Mouse (Mus musculus) hindbrain, embryonic 13.5 days (tissue): ENCODE results near the gene Faap20. TPM values are rescaled to one million over a fixed set of nuclear protein-coding genes. Genes with fewer than 3 reads are reported as not detected.

ENCODE experiments used
- ATAC-seq: fragments of 200-750 bp; cut with Nextera tagmentation; 2 replicates; pipeline ENCODE4 v1.8.0; 2017; ENCODE audit warnings: moderate TSS enrichment; ENCODE audit not compliant: low FRiP score
- H3K27ac ChIP-seq: fragments of 300-500 bp; sonication (generic); 2 replicates; pipeline ENCODE4 v1.5.1; 2015; ENCODE audit warnings: inconsistent platforms, mild to moderate bottlenecking, moderate library complexity
- H3K27me3 ChIP-seq: fragments of 300-500 bp; sonication (generic); 2 replicates; pipeline ENCODE4 v1.6.1; 2015; ENCODE audit warnings: mild to moderate bottlenecking, inconsistent platforms
- H3K36me3 ChIP-seq: fragments of 300-500 bp; sonication (generic); 2 replicates; pipeline ENCODE4 v1.6.1; 2015; ENCODE audit warnings: mild to moderate bottlenecking, inconsistent platforms
- H3K4me1 ChIP-seq: fragments of 300-500 bp; sonication (generic); replicated peaks from 2 replicates; pipeline ENCODE4 v1.6.1; 2015; ENCODE audit warnings: inconsistent platforms
- H3K4me2 ChIP-seq: fragments of 300-500 bp; sonication (generic); 2 replicates; pipeline ENCODE4 v1.6.1; 2015; ENCODE audit warnings: inconsistent platforms, mild to moderate bottlenecking, moderate library complexity
- H3K4me3 ChIP-seq: fragments of 300-500 bp; sonication (generic); 2 replicates; pipeline ENCODE4 v1.5.1; 2015; ENCODE audit warnings: mild to moderate bottlenecking, inconsistent platforms
- H3K9ac ChIP-seq: fragments of 300-500 bp; sonication (generic); 2 replicates; pipeline ENCODE4 v1.6.1; 2015; ENCODE audit warnings: mild to moderate bottlenecking, inconsistent platforms
- H3K9me3 ChIP-seq: fragments of 300-500 bp; sonication (generic); 2 replicates; pipeline ENCODE4 v1.6.1; 2016; ENCODE audit warnings: inconsistent platforms
- WGBS: fragments of 180-500 bp; shearing (Covaris S2); methylation state at CpG from one replicate; pipeline ENCODE4 v1.1.7; 2015; 5-methylcytosine and 5-hydroxymethylcytosine counted together
- polyA plus RNA-seq: library from polyadenylated mRNA; unstranded; fragments of >200 nt; fragmentation: Nextera tagmentation; extraction: Ambion mirVana; gene quantifications from 2 replicates; pipeline ENCODE4 v1.2.1, GENCODE M21; 2015

The Faap20 gene
- polyA plus RNA-seq, result 78.8 and 84.8 TPM in 2 replicates

DNA sequence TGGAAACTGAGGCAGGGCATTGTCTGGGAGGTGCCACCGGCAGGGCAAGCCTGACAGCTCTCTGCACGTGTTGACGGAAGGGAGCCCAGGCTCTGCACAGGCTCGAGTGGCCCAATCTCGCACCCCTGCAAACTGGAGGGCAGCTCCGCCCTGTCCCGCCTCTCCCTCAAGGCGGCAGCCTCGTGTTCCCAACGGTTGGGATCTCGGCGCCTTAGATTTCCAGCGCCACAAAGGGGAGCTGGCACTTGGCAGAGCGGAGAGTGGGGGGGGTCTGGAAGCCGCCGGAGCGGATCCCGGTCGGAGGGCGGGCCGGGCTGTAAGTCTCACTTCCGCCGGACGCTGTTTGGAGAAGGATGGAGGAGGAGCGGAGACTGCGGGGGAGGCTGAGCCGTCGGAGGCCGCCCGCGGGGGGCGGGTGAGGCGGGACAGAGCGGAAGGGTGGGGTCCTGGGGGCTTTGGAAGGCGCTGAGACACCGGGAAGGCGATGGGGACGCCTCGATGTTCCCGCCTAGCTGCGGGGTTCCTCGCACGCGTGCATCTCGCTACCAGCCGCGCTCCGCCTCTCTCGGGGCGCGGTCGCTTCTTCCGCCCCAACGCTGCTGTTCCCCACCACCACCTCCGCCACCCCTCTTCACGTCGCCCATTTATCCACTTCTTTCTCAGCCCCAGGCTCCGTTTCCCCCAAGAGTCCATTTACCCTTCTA lies at the start of gene Faap20:
Gene Faap20, plus strand, starts transcription at position 155 of the 704 bp plus-strand sequence.
- H3K4me1 ChIP-seq, result peaks cover 53% of the 10 kb centered on the region
- H3K27me3 ChIP-seq, result no peaks in the 10 kb centered on the region
- under 1% methylated on average over 50 of the region's 58 CpGs for WGBS
- H3K9me3 ChIP-seq, result no peaks in the 10 kb centered on the region
- H3K4me3 ChIP-seq, result peak within 1 kb of the TSS; percentile 62
- peak within 1 kb of the TSS; percentile 99 for H3K27ac ChIP-seq
- peak; percentile 92 for ATAC-seq
- H3K4me2 ChIP-seq, result peak within 1 kb of the TSS; percentile 91
- peaks cover 7% of the 10 kb centered on the region for H3K36me3 ChIP-seq
- peak within 1 kb of the TSS; percentile 90 for H3K9ac ChIP-seq

DNA sequence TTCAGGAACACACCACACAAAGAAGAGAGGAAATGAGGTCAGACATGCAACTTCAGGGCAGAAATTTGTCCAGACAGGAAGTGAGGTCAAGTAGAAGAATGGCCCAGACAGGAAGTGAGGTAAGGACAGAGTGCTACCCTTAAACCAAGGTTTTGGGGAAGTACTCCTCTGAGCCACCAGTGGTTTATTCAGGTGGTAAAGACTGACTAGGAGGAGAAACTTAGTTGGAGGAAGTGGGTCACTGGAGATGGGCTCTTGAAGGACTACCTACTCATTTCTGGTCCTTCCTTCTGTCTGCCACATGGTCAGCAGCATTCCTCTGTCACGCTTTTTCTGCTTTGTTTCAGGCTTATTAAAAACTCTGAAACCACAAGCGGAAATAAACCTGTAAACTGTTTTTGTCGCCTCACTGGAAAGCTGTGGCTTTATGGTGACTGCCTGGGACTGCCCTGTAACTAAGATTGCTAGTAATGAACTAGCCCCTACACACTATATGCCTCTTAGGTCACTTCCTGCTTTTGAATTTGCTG lies 48.7 kb upstream of the Faap20 start:
- no peaks in the 10 kb centered on the region for H3K9me3 ChIP-seq
- H3K4me2 ChIP-seq, result no peak overlapping the region
- H3K4me3 ChIP-seq, result no peak overlapping the region
- no peak overlapping the region; the same call in 1 of the 2 replicates for H3K27ac ChIP-seq
- no peaks in the 10 kb centered on the region for H3K36me3 ChIP-seq
- whole genome bisulfite sequencing, result 85% methylated on average over 3 of the region's 3 CpGs
- no peaks in the 10 kb centered on the region for H3K27me3 ChIP-seq
- H3K4me1 ChIP-seq, result peaks cover 79% of the 10 kb centered on the region
- no peak for ATAC-seq
- no peak overlapping the region for H3K9ac ChIP-seq

DNA sequence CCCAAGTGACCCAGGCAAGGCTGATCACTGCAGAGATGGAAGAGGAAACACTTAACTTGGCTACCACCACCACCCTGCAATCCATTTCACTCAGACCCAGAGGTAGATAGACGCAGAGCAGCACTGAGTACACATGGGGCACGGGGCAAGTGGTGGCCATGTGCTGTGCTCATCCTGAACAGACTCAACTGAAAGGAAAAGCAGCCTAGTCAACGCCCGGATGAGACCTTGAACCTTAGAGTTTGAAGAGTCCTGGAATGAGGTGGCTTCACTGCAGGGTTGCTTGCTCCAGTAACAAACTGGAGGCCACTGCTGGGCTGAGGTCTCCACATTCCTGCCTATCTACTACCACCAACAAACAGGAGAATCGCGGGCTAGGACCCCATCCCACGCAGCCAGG lies 47.8 kb upstream of the Faap20 start:
- WGBS, result 91% methylated on average over 7 of the region's 7 CpGs
- no peak overlapping the region for H3K9ac ChIP-seq
- H3K4me1 ChIP-seq, result peaks cover 78% of the 10 kb centered on the region
- H3K4me2 ChIP-seq, result no peak overlapping the region
- H3K27me3 ChIP-seq, result no peaks in the 10 kb centered on the region
- H3K36me3 ChIP-seq, result no peaks in the 10 kb centered on the region
- H3K4me3 ChIP-seq, result no peak overlapping the region
- no peaks in the 10 kb centered on the region for H3K9me3 ChIP-seq
- H3K27ac ChIP-seq, result no peak overlapping the region
- no peak for ATAC-seq

DNA sequence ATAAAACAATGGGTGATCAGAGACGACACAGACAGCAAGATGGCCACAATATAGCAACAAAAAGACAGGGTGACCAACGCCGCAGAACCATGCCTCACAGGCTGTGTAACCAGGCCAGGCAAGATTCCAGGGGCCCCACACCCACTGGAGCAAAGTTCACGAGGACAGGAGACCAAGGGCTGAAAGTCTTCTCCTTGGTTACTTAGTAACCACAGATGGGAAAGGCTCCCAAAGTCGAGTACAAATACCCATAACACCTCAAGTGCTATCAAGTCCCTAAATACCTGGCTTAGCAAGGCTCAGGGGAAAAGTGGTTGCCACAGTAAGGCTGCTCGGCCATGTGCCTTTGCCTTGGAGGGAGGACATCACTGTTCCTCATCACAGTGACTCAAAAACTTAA lies 43.7 kb upstream of the Faap20 start:
- WGBS, result 61% methylated on average over 6 of the region's 6 CpGs
- H3K36me3 ChIP-seq, result peaks cover 4% of the 10 kb centered on the region
- no peak overlapping the region for H3K4me2 ChIP-seq
- H3K27me3 ChIP-seq, result no peaks in the 10 kb centered on the region
- peaks cover 75% of the 10 kb centered on the region for H3K4me1 ChIP-seq
- H3K4me3 ChIP-seq, result no peak overlapping the region
- no peak for ATAC-seq
- H3K9ac ChIP-seq, result no peak overlapping the region
- H3K27ac ChIP-seq, result no peak overlapping the region
- no peaks in the 10 kb centered on the region for H3K9me3 ChIP-seq

DNA sequence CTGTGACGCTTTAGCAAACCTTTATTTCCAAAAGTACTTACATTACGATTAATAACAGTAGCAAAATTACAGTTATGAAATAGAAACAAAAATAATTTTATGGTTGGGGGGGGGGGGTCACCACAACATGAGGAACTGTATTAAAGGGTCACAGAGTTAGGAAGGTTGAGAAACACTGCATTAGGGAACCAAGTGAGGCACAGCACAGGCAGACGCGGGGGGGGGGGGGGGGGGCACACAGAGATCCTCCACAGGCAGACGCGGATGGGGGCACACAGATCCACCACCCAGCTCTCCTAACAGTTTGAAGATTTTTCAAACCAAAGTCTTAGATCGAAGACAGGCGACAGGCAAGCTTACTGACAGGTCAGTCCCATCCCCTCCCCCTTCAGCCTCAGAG lies 43.1 kb upstream of the Faap20 start:
- Histone ChIP-seq H3K4me3 (no peak overlapping the region), H3K27me3 (no peaks in the 10 kb centered on the region), H3K9me3 (no peaks in the 10 kb centered on the region), H3K4me1 (peaks cover 73% of the 10 kb centered on the region), H3K4me2 (no peak overlapping the region), H3K36me3 (peaks cover 6% of the 10 kb centered on the region), H3K27ac (no peak overlapping the region), H3K9ac (no peak overlapping the region)
- no peak for ATAC-seq
- 79% methylated on average over 6 of the region's 8 CpGs for WGBS

DNA sequence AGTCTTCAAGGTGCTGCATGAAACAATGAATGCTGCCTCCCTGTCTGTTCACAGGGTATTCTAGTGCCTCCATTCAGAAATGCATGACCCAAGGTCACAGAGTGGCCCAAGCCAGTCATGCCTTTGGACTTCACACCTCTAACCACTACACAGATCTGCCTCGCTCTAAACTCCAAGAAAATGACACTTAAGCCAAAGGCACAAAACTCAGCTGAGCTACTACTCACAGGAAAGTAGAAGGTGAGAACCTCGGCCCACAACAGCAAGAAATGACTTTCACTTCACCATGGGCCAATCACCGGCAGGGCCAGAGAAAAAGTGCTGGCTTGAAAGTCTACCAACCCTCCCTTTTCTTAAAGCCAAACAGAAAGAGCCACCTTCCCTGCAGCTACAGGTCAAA lies 41.8 kb upstream of the Faap20 start:
- no peak for ATAC-seq
- 51% methylated on average over 3 of the region's 3 CpGs for WGBS
- no peak overlapping the region for H3K4me3 ChIP-seq
- no peaks in the 10 kb centered on the region for H3K9me3 ChIP-seq
- 0 out of 2 replicates have a peak overlapping the region, but pooled peaks have one; percentile 3 for H3K4me2 ChIP-seq
- H3K27ac ChIP-seq, result no peak overlapping the region
- no peaks in the 10 kb centered on the region for H3K27me3 ChIP-seq
- no peak overlapping the region for H3K9ac ChIP-seq
- H3K36me3 ChIP-seq, result peaks cover 6% of the 10 kb centered on the region
- H3K4me1 ChIP-seq, result peaks cover 74% of the 10 kb centered on the region

DNA sequence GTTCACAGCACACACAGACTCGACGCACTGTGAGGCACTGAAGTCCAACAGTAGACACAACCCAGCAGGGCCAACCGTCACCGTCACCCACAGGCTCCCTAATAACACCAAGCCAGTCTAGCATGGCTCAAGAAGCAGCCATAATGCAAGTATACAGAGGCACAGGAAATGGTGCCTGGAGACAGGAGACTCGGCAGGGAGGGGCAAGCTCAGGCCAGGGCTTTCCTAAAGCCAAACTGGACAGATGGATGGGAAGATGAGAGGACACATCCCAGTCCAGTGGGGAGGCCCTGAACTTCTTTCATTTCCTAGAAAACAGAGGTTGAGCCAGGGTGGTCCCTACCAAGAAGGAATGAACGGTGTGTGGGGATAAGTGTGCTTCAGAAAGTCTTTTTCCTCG lies 41.0 kb upstream of the Faap20 start:
- Histone ChIP-seq H3K9me3 (no peaks in the 10 kb centered on the region), H3K27ac (peak overlapping the region; percentile 62), H3K4me3 (no peak overlapping the region), H3K36me3 (peaks cover 6% of the 10 kb centered on the region), H3K27me3 (no peaks in the 10 kb centered on the region), H3K4me2 (0 out of 2 replicates have a peak overlapping the region, but pooled peaks have one; percentile 3), H3K4me1 (peaks cover 73% of the 10 kb centered on the region), H3K9ac (peak overlapping the region; percentile 19; the same call in 1 of the 2 replicates)
- no peak for ATAC-seq
- WGBS, result 54% methylated on average over 7 of the region's 7 CpGs

DNA sequence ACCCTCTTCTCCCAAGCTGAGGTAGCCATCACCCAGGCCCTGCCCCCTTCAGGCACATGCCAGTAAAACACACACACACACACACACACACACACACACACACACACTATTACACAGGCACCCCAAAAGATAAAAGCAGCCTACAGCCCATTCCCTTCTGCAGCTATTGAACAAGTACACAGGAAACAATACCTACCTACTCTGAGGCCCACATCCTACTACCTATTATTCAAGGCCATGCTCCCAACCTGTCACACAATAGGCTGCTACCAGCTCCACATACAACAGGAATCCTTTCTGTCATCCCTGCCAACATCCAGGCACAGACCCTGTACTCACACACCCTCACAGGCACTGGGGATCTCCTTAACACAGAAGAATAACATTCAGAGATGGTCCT lies 40.5 kb upstream of the Faap20 start:
- no peak overlapping the region for H3K4me2 ChIP-seq
- H3K27ac ChIP-seq, result no peak overlapping the region
- H3K9ac ChIP-seq, result no peak overlapping the region
- no peak for ATAC-seq
- no peaks in the 10 kb centered on the region for H3K27me3 ChIP-seq
- H3K4me3 ChIP-seq, result no peak overlapping the region
- peaks cover 6% of the 10 kb centered on the region for H3K36me3 ChIP-seq
- no peaks in the 10 kb centered on the region for H3K9me3 ChIP-seq
- H3K4me1 ChIP-seq, result peaks cover 77% of the 10 kb centered on the region

DNA sequence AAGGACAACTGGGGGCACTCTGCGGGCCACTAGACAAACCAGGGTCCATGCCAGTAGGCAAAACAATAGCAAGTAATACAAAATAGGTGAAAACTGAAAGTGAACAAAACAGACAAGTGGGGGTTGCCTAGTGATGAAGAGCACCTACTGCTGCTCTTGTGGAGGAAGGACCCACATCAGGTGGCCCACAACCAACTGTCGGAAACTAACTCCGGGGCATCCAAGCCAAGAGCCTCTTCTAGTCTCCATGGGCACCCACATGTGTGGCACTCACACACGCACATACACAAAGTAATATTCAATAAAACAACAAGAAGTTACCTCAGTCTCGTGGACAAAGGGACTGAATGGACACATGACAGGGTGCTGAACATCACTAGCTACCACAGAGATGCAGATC lies 40.1 kb upstream of the Faap20 start:
- no peak overlapping the region for H3K4me3 ChIP-seq
- WGBS, result 92% methylated on average over 5 of the region's 5 CpGs
- H3K9ac ChIP-seq, result no peak overlapping the region
- H3K27ac ChIP-seq, result no peak overlapping the region
- H3K9me3 ChIP-seq, result no peaks in the 10 kb centered on the region
- no peak for ATAC-seq
- H3K4me1 ChIP-seq, result peaks cover 81% of the 10 kb centered on the region
- H3K36me3 ChIP-seq, result peaks cover 6% of the 10 kb centered on the region
- no peak overlapping the region for H3K4me2 ChIP-seq
- no peaks in the 10 kb centered on the region for H3K27me3 ChIP-seq

DNA sequence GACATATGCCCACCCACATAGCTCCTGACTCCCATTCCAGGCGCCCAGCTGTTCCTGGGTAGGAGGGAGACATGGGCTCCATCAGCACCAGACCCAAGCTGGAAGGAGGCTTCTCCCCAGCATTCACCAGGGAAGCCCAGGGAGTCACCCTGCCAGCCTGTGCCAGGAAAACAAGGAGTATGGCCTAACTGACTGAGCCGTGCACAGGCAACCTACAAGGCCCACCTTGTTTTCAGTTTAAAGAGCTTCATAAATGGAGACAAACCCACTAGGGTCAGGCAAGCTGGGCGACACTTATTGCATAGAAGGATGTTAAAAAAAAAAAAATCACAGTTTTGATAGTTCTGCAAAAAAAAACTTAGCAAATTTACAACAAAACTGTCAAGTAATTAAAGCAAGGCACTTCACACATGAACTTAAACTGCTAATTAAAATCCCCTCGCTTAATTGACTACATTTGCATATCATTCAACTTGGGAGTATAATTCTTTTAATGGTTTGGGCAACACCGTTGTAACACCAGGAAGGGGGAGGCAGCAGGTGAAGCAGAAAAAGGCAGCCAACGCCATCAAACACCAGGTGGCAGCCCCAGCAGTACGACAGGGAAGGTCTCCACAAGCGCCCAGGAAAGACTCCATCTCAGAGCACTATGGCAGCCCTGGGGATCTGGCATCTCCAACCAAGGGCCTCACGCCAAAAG lies 36.4 kb upstream of the Faap20 start:
- no peaks in the 10 kb centered on the region for H3K27me3 ChIP-seq
- ATAC-seq, result no peak
- H3K4me2 ChIP-seq, result 0 out of 2 replicates have a peak overlapping the region, but pooled peaks have one; percentile 27

DNA sequence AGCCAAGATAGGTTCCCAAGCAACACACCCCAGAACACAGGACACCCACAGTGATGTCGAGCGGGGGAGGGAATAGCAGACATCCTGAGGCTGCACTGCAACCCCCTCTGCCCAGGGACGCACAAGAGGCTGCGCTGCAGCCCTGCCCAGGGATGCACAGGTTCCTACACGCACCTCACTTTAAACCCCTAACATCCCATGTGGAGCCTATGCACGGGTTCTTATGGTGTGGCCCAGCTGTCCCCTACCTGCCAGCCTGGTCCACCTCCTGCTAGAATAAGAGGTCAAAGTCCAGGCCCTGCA lies 35.9 kb upstream of the Faap20 start:
- Histone ChIP-seq H3K27ac (peak overlapping the region; percentile 71), H3K9ac (peak overlapping the region; percentile 53), H3K4me2 (peak overlapping the region; percentile 27; the same call in 1 of the 2 replicates), H3K27me3 (no peaks in the 10 kb centered on the region), H3K4me1 (peaks cover 85% of the 10 kb centered on the region), H3K36me3 (peaks cover 6% of the 10 kb centered on the region), H3K4me3 (no peak overlapping the region), H3K9me3 (no peaks in the 10 kb centered on the region)
- peak; percentile 32; the same call in 1 of the 2 replicates for ATAC-seq
- WGBS, result 67% methylated on average over 6 of the region's 6 CpGs

More for the DNA sequence above, 36.4 kb upstream of the Faap20 start:
- Histone ChIP-seq H3K4me3 (no peak overlapping the region), H3K9ac (peak overlapping the region; percentile 53; the same call in 1 of the 2 replicates), H3K9me3 (no peaks in the 10 kb centered on the region), H3K27ac (peak overlapping the region; percentile 71), H3K4me1 (peaks cover 85% of the 10 kb centered on the region), H3K36me3 (peaks cover 6% of the 10 kb centered on the region)
- WGBS, result 51% methylated on average over 9 of the region's 9 CpGs

DNA sequence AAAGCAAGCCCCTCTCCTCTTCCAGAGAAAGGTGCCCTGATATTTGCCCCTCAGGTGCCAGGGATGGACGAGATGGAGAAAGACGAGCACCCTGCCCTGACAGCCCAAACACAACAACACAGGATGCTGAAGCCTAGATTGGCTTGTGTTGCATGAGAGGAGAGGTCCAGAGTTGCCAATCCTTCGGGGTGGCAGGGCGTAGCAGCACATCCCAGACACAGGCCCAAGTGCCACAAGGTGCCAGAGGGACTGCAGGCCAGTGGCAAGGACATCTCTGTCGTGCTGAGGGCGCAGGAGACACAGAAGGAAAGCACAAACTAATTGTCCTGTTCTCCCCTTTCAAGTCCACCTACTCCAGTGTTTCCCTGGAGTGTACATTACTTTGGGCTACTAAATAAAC lies 35.4 kb upstream of the Faap20 start:
- Histone ChIP-seq H3K4me1 (peaks cover 86% of the 10 kb centered on the region), H3K9me3 (no peaks in the 10 kb centered on the region), H3K4me2 (peak overlapping the region; percentile 27), H3K27ac (peak overlapping the region; percentile 71), H3K4me3 (no peak overlapping the region), H3K36me3 (peaks cover 6% of the 10 kb centered on the region), H3K9ac (peak overlapping the region; percentile 53), H3K27me3 (no peaks in the 10 kb centered on the region)
- 77% methylated on average over 6 of the region's 6 CpGs for WGBS
- ATAC-seq, result no peak
